Mouse (Mus musculus) ES-E14 (cell line): ENCODE results near the gene Qrfp.

Experiments used
- ZC3H11A ChIP-seq: IDR thresholded peaks from 2 replicates; pipeline ENCODE4 v1.6.1; 2012; ENCODE audit warnings: low read depth, mild to moderate bottlenecking, inconsistent platforms, low read length, borderline replicate concordance
- ZNF384 ChIP-seq: IDR thresholded peaks from 2 replicates; pipeline ENCODE4 v1.6.1; 2012; ENCODE audit warnings: low read depth, low read length, inconsistent platforms

DNA sequence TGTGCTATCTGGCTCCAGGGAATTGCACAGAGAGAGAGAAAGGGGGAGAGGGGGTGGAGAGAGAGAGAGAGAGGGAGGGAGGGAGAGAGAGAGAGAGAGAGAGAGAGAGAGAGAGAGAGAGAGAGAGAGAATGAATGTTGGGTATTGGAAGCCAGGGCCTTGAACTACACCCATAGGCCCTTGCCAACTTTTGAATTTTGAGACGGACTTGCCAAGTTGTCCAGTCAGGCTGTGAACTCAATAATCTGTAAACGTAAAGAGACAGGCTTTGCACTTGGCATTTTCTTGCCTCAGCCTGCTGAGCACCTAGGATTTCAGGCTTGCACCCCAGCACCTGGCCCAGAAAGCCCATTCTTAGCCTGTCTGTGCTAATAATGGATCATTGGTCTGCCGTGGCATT is 48.2 kb downstream of the Qrfp start:
- no peak for TF ChIP-seq ZNF384
- TF ChIP-seq ZC3H11A = no peak
